Mouse (Mus musculus): ENCODE data around the gene Pex10. TPM values are rescaled to one million over a fixed set of nuclear protein-coding genes. Genes with fewer than 3 reads are reported as not detected.

The Pex10 gene
- polyA plus RNA-seq, 1 experiment from 2014 or later: 19.6 TPM

- 7% methylated on average over 35 of the region's 35 CpGs for WGBS
- Histone ChIP-seq H3K36me3 (peaks cover 37% of the 10 kb centered on the region), H3K9me3 (no peaks in the 10 kb centered on the region), H3K27ac (peak overlapping the region; percentile 93), H3K9ac (replicated peaks) (peak overlapping the region; percentile 92), H3K4me1 (replicated peaks) (peaks cover 35% of the 10 kb centered on the region), H3K4me3 (replicated peaks) (peak overlapping the region; percentile 91), H3K27me3 (no peaks in the 10 kb centered on the region), H3K4me2 (replicated peaks) (peak overlapping the region; percentile 92)
- no peak; the same call in 1 of the 2 replicates for ATAC-seq
Observed at GRCm38 (mm10) chr4:155085206-155086107, 18.6 kb downstream of the Pex10 start.

GRCm38 (mm10) chr4:155086108-155087024, 19.6 kb downstream of the Pex10 start, which contains the start of the genes Rer1 and Morn1:
Gene Rer1, minus strand, starts transcription at chr4:155086382.
Gene Morn1, plus strand, starts transcription at chr4:155086577.
- Histone ChIP-seq H3K4me1 (replicated peaks) (peaks cover 35% of the 10 kb centered on the region), H3K36me3 (peaks cover 37% of the 10 kb centered on the region), H3K27me3 (no peaks in the 10 kb centered on the region), H3K9me3 (no peaks in the 10 kb centered on the region), H3K9ac (replicated peaks) (peak within 1 kb of the TSS; percentile 92), H3K4me2 (replicated peaks) (peak within 1 kb of the TSS; percentile 98), H3K4me3 (replicated peaks) (peak within 1 kb of the TSS; percentile 91), H3K27ac (peak within 1 kb of the TSS; percentile 93)
- peak; percentile 97 for ATAC-seq
- under 1% methylated on average over 74 of the region's 85 CpGs for WGBS

- no peak for ATAC-seq
- H3K27ac ChIP-seq: no peak overlapping the region
- H3K4me3 ChIP-seq (replicated peaks): no peak overlapping the region
- no peaks in the 10 kb centered on the region for H3K27me3 ChIP-seq
- peaks cover 19% of the 10 kb centered on the region for H3K36me3 ChIP-seq
- no peaks in the 10 kb centered on the region for H3K9me3 ChIP-seq
- 85% methylated on average over 5 of the region's 5 CpGs for WGBS
- peaks cover 22% of the 10 kb centered on the region for H3K4me1 ChIP-seq (replicated peaks)
- H3K9ac ChIP-seq (replicated peaks): no peak overlapping the region
- no peak overlapping the region for H3K4me2 ChIP-seq (replicated peaks)
Observed at GRCm38 (mm10) chr4:155089241-155089640, 22.4 kb downstream of the Pex10 start.

GRCm38 (mm10) chr4:155090147-155090546, 23.3 kb downstream of the Pex10 start:
- Histone ChIP-seq H3K9ac (replicated peaks) (no peak overlapping the region), H3K4me3 (replicated peaks) (no peak overlapping the region), H3K27ac (no peak overlapping the region), H3K27me3 (no peaks in the 10 kb centered on the region), H3K4me2 (replicated peaks) (no peak overlapping the region), H3K4me1 (replicated peaks) (peaks cover 13% of the 10 kb centered on the region), H3K36me3 (peaks cover 19% of the 10 kb centered on the region), H3K9me3 (no peaks in the 10 kb centered on the region)
- ATAC-seq: no peak
- WGBS: 95% methylated on average over 4 of the region's 4 CpGs

- Histone ChIP-seq H3K27me3 (no peaks in the 10 kb centered on the region), H3K4me1 (replicated peaks) (peaks cover 12% of the 10 kb centered on the region), H3K36me3 (peaks cover 19% of the 10 kb centered on the region), H3K4me3 (replicated peaks) (no peak overlapping the region), H3K9ac (replicated peaks) (no peak overlapping the region; the same call in 1 of the 2 replicates), H3K27ac (no peak overlapping the region), H3K4me2 (replicated peaks) (no peak overlapping the region), H3K9me3 (no peaks in the 10 kb centered on the region)
- 91% methylated on average over 13 of the region's 13 CpGs for WGBS
- ATAC-seq: no peak
Observed at GRCm38 (mm10) chr4:155090688-155091449, 24.1 kb downstream of the Pex10 start.

- H3K9me3 ChIP-seq: no peaks in the 10 kb centered on the region
- no peaks in the 10 kb centered on the region for H3K27me3 ChIP-seq
- H3K4me1 ChIP-seq (replicated peaks): peaks cover 3% of the 10 kb centered on the region; the same call in 1 of the 2 replicates
- WGBS: 93% methylated on average over 19 of the region's 19 CpGs
- H3K4me3 ChIP-seq (replicated peaks): no peak overlapping the region
- no peak overlapping the region for H3K4me2 ChIP-seq (replicated peaks)
- no peak overlapping the region for H3K27ac ChIP-seq
- no peak for ATAC-seq
- H3K36me3 ChIP-seq: peaks cover 19% of the 10 kb centered on the region
- no peak overlapping the region for H3K9ac ChIP-seq (replicated peaks)
Observed at GRCm38 (mm10) chr4:155092718-155093430, 26.1 kb downstream of the Pex10 start.

GRCm38 (mm10) chr4:155093431-155094149, 26.8 kb downstream of the Pex10 start:
- ATAC-seq: no peak
- H3K4me2 ChIP-seq (replicated peaks): no peak overlapping the region
- H3K4me1 ChIP-seq (replicated peaks): peaks cover 3% of the 10 kb centered on the region; the same call in 1 of the 2 replicates
- H3K9ac ChIP-seq (replicated peaks): no peak overlapping the region
- peaks cover 19% of the 10 kb centered on the region for H3K36me3 ChIP-seq
- no peak overlapping the region for H3K27ac ChIP-seq
- 90% methylated on average over 7 of the region's 7 CpGs for WGBS
- H3K9me3 ChIP-seq: no peaks in the 10 kb centered on the region
- no peak overlapping the region for H3K4me3 ChIP-seq (replicated peaks)
- H3K27me3 ChIP-seq: no peaks in the 10 kb centered on the region

- Histone ChIP-seq H3K27ac (peak overlapping the region; percentile 28; the same call in 1 of the 2 replicates), H3K36me3 (peaks cover 12% of the 10 kb centered on the region), H3K9ac (replicated peaks) (no peak overlapping the region), H3K27me3 (no peaks in the 10 kb centered on the region), H3K4me1 (replicated peaks) (peaks cover 3% of the 10 kb centered on the region; the same call in 1 of the 2 replicates), H3K4me3 (replicated peaks) (no peak overlapping the region), H3K9me3 (no peaks in the 10 kb centered on the region), H3K4me2 (replicated peaks) (no peak overlapping the region)
- WGBS: 74% methylated on average over 3 of the region's 3 CpGs
- peak; percentile 68 for ATAC-seq
Observed at GRCm38 (mm10) chr4:155094565-155094964, 27.7 kb downstream of the Pex10 start.

GRCm38 (mm10) chr4:155095238-155095900, 28.6 kb downstream of the Pex10 start:
- WGBS: 35% methylated on average over 8 of the region's 8 CpGs
- peak; percentile 90 for ATAC-seq
- Histone ChIP-seq H3K9me3 (no peaks in the 10 kb centered on the region), H3K4me2 (replicated peaks) (no peak overlapping the region), H3K4me3 (replicated peaks) (no peak overlapping the region), H3K36me3 (peaks cover 7% of the 10 kb centered on the region; the same call in 1 of the 2 replicates), H3K9ac (replicated peaks) (no peak overlapping the region), H3K27me3 (no peaks in the 10 kb centered on the region), H3K4me1 (replicated peaks) (peaks cover 3% of the 10 kb centered on the region; the same call in 1 of the 2 replicates), H3K27ac (peak overlapping the region; percentile 28)

GRCm38 (mm10) chr4:155095967-155096366, 29.2 kb downstream of the Pex10 start:
- Histone ChIP-seq H3K9ac (replicated peaks) (peak overlapping the region; percentile 23; the same call in 1 of the 2 replicates), H3K4me1 (replicated peaks) (peaks cover 3% of the 10 kb centered on the region; the same call in 1 of the 2 replicates), H3K4me3 (replicated peaks) (no peak overlapping the region), H3K27me3 (no peaks in the 10 kb centered on the region), H3K36me3 (peaks cover 5% of the 10 kb centered on the region; the same call in 1 of the 2 replicates), H3K9me3 (no peaks in the 10 kb centered on the region), H3K4me2 (replicated peaks) (no peak overlapping the region), H3K27ac (no peak overlapping the region)
- WGBS: 85% methylated on average over 8 of the region's 8 CpGs
- no peak for ATAC-seq
